Mouse (Mus musculus) 416B (cell line): Measurements from ENCODE around the gene Ccdc27.
A peak's percentile ranks its signal among the peaks of the same experiment; 100 is the strongest.

Experiments used
- DNase-seq: peaks from one replicate; pipeline ENCODE4 v3.0.0; 2011; ENCODE audit warnings: low read depth

The Ccdc27 gene

DNA sequence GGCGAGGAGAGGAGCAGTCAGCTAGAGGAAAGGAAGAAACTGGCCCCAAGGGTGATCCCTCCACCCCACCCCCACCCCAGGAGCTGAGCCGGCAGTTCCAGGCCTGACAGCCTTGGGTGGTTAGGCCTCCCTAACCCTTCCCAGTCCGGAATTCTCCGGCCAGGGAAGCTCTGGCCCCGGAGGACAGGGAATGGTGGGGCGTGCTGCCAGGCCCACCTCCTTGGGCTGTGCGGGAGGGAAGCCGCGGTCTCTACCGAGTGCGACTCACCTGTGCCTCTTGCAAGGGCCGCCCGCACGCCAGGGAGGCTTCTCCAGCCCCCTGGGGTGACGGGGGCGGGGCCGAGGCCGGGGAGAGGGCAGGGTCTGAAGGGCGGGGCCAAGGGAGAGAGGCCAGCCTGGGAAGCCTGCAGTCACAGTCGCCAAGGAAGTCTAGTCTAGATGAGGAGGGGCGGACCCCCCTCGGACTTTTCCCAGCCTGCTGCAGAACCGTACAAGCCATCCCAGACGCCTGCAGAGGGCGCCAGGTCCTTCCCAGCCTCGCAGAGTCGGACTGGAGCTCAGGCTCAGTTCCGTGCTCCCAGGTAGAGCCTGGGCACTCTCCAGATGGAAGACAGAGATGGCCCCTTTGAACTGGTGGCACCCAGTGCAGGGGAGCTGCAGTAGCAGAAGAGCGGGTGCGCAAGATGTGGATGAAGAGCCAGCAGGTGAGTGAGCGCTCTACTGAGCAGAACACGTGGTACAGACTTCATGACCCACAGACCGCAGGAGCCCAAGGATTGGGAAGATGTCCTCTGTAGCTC lies 16.6 kb downstream of the Ccdc27 start, which contains the start of gene Smim1:
Gene Smim1 (minus strand): TSS at position 590 of the 800 bp plus-strand sequence.
- no peak for DNase-seq

DNA sequence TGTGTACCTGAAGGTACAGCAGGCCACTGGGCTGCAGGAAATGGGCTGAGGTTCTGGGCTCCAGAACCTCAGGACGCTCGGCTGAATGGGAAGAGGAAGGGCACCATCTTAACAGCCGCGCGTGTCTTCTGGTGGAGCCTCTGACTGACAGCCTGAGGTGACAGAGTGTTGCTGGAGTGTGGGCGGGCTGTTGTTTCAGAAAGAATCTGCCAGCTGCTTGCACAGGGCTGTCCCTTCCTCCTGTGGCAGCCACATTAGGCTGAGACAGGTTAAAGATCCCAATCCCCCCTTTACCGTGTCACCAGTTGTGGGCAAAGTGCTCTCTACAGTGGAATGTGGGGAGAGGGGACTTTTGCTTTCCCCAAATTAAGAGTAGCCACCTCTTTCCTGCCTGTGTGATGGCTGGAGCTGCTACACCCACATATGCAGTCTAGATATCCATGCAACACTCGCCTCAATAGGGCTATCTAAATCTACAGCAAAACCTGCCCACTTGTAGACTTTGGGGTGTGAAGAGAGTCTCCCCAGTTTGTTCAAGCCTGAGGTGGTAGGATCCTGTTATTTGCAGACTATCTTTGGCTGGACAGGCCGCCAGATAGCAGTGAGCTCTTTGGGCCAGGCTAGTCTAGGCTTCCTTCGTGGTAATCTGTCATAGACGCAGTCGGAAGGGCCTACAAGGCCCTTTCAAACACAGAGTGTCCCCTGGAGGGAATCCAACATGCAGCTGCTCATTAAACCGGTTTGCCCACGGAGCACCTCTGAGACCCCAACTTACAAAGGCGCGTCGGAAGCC lies 17.6 kb downstream of the Ccdc27 start:
- no peak for DNase-seq

DNA sequence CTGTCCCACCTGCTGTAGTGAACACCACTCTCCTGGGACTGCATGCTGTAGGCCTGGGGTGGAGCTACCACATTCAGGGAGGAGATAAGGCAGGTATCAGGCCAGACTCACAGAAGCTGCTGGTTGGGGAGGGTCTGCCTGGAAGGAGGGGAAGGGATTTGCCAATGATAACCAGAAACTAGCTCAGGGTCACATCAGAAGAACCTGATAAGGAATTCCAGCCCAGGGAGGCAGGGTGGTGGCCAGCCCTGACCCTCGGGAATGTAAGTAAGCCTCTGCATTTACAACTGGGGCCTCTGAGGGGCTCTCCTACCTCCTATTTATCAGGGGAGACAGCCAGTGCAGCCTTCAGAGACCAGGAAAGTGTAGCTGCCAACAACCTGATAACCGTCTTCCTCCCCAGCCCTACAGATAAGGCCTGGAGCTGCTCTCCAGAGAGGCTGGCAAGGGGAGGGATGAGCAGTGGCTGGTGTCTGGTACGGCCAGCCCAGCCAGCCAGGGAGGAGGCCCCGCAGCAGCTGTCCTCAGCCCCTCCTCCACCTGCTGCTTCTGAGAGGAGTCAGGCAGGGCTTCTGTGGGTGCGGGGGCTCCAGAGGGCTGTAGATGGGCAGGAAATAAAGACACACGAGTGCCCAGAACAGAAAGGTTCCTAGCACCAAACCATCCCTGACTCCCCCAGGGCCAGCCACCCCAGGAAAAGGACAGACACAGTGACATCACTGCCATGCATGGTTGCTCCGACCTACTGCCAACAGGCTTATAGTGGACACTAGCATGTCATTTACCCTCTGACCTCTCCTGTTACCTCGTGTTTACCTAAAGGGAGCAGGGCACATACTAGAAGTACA lies 18.5 kb downstream of the Ccdc27 start:
- DNase-seq, result peak; percentile 7

DNA sequence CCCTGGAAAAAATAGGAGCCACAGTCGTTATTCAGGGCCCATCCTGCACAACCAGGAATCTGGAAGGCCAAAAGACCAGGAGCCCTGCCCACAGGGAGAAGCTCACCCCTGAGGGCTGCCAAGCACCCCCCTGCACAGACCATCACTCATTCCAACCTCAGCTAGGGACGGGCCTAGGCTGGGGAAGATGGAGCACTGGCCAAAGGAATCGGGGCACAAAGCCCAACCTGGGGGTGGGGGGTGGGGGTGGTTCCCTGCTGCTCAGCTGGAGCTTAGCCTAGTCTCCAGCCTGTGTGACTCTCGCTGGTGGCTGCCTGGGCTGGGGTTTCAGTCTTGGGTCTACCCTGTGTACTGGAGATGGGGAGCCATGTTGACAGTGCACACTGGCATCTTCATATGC lies 19.6 kb downstream of the Ccdc27 start:
- DNase-seq, result no peak

DNA sequence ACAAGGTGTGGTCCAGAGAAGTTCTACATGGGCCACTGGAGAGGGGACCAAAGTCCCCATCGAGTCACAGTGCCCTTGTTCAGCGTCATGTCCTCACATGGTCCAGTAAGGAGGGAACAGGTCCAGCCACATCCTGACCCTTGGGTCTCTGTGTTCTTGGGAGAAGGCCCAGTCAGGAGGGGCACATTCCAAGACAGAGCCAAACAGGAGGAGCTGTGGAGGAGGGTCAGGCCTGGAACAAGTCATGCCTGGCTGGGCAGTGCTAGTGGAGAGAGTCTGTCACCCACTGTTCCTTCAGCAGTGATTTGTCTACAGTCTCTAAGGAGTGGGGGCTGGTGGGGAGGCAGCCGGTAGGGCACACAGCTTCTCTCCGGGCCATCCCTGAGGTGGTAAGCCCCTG lies 20.1 kb downstream of the Ccdc27 start:
- no peak for DNase-seq

DNA sequence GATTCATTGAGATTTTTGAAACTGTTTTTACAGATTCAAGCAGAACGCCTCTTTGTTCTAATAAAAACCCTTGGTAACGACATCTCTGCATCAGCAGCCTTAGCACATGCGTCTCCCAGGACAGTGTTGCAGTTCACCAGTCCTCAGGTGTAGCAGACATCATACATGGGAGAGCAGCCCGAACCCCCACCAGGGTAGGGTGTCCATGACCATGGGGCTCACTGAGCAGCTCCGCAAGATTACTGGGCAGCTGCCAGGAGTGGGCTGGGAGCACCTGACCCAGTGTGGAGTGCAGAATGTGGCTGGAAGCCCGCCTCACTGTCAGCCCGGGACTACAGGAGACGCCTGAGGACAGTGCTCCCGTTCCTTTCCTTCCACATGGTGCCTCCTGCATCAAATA lies 21.0 kb downstream of the Ccdc27 start:
- DNase-seq, result no peak

DNA sequence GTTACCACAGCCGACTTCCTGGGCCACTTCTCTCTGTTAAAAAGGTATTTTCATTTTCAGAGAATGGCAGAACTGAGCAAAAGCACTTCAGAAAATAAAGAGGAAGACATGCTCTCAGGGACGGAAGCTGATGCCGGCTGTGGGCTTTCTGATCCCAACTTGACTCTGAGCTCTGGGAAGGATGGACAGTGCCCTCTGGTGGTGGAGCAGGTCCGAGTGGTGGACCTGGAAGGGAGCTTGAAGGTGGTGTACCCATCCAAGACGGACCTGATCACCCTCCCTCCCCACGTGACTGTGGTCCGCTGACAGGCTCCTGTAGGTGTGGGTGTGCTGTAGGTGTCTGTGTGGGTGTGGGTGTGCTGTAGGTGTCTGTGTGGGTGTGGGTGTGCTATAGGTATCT lies 22.9 kb downstream of the Ccdc27 start:
- peak; percentile 45 for DNase-seq

DNA sequence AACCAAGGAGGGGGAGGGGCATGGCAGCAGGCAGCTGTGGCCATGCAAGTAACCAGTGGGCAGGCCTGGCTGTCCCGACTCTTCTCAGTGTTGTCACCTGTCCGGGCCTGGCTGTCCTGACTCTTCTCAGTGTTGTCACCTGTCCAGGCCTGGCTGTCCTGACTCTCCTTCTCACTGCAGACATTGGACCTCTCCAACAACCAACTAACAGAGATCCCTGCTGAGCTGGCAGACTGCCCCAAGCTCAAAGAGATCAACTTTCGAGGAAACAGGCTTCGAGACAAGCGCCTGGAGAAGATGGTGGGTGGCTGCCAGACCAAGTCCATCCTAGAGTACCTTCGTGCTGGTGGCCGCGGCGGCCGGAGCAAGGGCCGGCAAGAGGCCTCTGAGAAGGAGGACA lies 27.0 kb downstream of the Ccdc27 start:
- DNase-seq, result no peak

DNA sequence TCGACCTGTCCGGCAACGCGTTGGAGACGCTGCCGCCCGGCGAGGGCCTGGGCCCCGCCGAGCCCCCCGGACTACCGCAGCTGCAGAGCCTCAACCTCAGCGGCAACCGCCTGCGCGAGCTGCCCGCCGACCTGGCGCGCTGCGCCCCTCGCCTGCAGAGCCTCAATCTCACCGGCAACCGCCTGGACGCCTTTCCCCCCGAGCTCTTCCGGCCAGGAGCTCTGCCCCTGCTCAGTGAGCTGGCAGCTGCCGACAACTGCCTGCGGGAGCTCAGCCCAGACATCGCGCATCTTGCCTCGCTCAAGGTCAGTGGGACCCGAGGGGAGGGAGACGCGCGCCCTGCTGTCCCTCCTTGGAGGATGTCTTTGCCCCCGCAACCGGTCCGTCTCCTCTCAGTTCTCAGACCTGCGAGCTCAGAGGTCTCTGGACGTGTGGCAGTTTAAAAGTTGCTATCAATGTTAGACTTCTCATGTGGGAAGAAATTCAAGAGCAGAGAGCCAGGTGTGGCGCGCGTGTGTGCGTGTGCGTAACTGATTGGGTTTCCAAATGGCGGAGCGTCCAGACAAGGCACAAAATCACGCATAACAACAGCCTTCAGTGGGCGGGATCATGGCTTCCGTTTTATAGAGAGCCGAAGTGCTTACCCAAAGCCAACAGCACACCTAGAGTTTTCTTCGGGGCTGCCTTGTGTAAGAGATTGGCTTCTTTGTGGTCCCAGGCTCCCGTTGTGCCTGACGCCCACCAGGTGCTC lies 30.2 kb downstream of the Ccdc27 start:
- peak; percentile 56 for DNase-seq

DNA sequence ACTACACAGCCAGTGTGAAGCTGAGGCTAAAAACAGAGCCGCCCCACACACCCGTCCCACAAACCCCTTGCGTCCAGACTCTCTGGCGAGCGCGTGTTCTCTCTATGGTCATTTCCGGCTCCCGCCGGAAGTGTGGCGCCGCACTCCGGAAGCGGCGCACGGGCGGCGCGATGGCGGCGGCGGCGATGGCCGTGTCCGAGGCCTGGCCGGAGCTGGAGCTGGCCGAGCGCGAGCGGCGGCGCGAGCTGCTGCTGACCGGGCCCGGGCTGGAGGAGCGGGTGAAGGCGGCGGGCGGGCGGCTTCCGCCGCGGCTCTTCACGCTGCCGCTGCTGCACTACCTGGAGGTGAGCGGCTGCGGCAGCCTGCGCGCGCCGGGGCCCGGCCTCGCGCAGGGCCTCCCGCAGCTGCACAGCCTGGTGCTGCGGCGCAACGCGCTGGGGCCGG lies 30.8 kb downstream of the Ccdc27 start, which contains the start of gene Lrrc47:
Gene Lrrc47 (plus strand): TSS at position 86 of the 444 bp plus-strand sequence.
- DNase-seq, result peak; percentile 83

DNA sequence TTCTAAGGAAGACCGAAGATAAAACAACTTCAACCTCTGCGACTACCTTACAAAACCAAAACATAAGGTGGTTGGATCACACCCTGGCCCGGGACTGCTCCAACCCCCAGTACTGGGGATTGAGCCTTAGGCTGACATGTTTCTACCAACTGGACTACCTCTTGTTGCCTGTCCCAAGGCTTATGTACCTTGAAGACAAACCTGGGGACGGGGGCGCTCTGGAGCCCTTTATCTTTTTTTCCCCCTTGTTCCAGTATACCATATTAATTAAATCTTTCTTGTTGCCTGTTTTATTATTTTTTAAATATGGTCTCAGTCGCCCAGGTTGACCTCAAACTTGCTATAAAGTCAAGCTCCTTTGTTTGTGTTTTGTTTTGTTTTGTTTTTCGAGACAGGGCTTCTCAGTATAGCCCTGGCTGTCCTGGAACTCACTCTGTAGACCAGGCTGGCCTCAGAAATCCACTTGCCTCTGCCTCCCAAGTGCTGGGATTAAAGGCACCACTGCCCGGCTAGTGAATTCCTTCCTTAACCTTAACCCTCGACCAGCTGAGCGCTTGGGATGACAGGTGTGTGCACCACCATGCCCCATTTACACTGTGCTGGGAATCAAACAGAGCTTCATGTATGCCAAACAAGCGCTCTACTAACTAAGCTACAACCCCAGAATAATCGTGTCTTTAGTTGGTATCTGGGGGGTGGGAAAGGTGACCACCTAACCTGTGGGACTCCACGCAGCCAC lies 31.4 kb downstream of the Ccdc27 start:
- DNase-seq, result peak; percentile 27

DNA sequence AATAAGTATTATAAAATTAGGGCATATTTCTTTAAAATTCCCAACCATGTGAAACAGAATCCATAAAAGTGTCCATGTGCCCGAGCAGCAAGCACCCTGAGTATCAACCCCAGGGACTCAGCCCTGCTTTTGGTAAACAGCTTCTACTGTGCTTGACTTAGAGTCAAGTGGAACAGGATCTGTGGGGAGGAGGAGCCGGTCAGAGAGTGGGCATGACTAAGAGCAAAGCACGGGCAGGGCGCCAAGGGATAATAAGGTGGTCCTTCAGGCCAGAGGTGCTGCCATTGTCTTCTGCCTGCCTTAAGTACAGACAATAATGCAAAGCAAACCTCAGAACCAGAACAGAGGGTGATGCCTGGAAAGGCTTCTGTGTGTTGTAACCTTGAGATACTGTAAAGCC lies 34.7 kb downstream of the Ccdc27 start:
- no peak for DNase-seq

DNA sequence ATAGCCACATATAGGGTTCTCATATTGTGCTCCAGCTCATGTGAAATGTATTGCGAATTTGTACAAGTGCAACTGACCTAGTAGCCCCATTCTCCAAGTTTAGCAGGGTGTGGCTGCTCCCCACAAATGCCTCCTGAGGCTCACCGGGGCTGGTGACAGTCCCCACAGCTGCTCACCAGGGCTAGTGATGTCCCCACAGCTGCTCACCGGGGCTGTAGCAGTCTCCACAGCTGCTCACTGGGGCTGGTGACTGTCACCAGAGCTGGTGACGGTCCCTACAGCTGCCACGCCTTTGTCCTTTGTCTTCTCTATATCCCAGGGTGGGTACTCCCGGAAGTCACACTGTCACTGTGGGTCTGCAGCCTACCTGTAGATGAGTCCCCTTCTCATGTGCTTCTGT lies 36.2 kb downstream of the Ccdc27 start:
- no peak for DNase-seq

DNA sequence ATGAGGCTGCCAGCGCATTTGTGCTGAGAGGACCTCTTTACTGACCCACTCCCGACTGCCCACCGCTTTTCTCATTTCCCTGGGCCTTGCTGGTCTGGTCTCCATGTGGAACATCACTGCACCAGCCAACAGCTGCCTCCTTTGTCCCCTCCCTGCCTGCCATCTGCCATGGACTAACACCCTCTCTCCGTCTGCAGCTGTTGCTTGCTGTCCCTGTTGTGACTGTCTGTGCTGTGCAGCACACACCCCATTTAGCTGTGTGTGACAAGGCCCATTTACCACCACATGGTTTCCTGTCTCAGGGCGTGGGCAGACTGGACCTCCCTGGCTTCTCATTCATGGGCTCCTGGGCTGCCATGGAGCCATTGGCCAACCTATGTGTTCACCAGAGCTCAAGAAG lies 37.0 kb downstream of the Ccdc27 start:
- no peak for DNase-seq

DNA sequence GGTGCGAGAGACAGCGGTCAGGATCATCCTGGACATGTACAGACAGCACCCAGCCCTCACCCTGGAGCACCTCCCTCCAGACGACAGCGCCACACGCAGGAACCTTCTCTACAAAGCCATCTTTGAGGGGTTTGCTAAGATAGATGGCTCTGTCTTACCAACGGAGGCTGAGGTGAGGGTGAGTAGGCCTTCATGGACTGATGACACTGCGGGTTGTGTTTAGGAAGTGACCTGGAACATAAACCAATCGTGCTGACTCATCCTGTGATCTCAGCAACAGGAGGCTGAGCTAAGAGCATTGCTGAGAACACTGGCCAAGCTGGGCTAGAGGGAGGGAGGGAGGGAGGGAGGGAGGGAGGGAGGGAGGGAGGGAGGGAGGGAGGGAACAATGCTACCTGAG lies 49.0 kb downstream of the Ccdc27 start:
- peak; percentile 53 for DNase-seq

DNA sequence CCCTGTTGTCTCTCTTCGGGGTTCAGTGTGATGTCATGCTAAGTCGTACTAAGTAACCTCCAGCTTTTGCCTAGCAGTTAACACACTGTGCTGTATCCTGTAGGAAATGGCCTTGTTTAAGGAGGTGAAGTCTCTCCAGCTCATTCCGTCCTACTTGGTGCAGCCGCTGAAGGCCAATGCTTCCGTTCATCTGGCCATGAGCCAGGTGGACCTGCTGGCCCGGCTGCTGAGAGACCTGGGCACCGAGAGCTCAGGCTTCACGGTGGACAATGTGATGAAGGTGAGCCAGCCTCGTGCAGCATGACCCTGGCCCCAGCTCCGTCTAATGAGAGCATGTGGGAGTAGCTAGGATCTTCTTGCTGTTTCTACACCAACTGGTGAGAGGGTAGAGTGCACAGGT lies 49.8 kb downstream of the Ccdc27 start:
- no peak for DNase-seq

DNA sequence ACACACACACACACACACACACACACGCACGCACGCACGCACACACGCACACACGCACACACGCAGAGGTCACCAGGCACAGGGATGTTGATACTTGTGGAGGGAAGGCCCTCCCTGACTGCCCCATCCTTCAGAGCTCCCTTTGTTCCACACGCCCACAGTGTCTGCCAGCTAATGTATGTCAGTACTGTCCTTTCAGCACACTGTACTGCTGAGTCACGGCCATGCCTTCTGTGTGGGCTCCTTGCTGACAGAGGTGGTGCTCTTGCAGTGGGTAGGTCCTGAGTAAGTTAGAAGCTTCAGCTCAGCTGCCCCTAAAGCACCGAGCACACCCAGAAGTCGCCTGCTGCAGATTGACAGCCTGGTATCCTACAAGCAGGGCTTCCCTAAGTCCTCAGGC lies 62.0 kb downstream of the Ccdc27 start:
- DNase-seq, result no peak

DNA sequence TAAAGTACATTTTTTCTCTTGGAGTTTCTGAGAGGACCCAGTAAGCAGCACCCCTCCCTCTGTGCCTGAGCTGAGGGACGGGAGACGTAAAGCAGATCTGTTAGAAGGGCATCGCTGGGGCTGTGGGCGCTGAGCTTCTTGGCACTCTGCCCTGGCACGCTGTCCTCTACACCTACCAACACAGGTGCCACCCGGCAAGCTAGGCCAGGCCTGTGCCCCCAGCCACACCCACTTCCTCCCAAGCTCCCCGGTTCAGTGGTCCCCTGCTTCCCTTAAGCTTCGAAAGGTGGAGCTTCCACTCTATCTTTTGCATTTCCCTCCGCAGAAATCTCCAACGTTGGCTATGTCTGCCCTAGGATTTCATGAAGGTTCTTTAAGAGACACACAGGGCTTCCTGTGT lies 63.2 kb downstream of the Ccdc27 start:
- no peak for DNase-seq
